Mouse (Mus musculus) frontal cortex, adult (tissue): ENCODE measurements around the gene Jkamp.

Experiments
- ATAC-seq: cut with Nextera tagmentation; 2 replicates; pipeline ENCODE4 v1.9.2; 2017; ENCODE audit warnings: mild to moderate bottlenecking, moderate library complexity, mixed read lengths; ENCODE audit not compliant: low TSS enrichment

Jkamp gene

DNA sequence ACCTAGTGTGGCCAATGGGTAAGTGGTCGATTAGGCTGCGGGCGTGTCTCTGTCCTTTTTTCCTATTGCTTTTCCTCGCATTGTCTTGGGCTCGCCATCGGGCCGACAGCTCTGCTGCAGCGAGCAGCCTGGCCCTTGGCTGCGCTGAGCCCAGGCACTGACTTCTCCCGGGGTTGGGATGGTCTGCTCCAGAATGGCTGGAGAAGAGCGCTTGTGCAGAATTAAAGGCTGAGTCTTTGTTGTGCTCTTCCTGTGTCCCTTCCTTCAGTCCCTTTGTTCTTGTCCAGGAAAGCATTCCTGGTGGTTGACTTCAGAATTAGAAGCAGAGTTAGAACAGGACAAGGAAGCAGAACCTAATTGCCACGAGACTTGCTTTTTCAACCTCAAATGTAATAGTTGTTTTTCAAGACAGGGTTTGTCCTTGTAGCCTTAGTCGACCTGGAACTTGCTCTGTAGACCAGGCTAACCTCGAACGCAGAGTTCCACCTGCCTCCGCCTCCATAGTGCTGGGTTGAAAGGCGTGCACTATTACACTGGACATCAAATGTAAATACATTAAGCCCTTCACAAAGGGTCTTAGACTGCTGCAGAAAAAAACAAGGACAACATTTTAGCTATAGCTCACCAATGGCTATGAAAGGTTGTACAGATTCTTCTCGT, 907 bp downstream of the Jkamp start:
- peak; percentile 50 for ATAC-seq

DNA sequence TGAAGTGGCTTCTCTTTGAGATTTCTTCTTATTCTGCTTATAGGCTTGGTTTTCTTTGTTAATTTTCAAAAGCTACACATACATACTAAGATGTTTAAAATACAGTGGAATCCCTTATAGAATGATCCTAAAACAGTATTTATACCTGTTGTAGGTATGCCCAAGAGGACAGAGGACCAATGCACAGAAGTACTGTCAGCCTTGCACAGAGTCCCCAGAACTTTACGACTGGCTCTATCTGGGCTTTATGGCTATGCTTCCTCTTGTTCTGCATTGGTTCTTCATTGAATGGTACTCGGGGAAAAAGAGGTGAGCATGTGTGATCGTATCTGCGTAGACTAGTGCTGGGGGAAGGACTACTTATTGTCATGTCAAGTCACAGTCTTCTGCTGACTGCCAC, 4.4 kb downstream of the Jkamp start:
- no peak for ATAC-seq

DNA sequence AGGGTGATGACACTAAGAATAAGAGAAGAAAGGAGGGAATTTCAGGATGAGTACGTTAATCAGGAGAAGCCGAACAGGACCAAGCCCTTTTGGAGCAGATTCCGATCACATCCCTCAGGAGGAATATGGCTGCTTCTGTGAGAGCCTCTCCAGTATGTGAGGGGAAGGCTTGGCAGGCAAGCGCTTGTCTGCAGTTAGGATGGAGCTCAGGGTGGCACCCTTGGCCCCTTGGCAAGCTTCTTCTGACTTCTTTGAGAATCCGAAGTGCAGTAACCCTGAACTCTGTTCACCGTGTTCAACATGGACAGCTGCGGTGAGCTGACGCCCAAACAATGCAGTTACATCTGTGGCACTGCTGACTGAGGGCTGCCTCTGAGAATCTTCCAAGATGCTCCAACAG, 11.6 kb downstream of the Jkamp start:
- ATAC-seq: no peak

DNA sequence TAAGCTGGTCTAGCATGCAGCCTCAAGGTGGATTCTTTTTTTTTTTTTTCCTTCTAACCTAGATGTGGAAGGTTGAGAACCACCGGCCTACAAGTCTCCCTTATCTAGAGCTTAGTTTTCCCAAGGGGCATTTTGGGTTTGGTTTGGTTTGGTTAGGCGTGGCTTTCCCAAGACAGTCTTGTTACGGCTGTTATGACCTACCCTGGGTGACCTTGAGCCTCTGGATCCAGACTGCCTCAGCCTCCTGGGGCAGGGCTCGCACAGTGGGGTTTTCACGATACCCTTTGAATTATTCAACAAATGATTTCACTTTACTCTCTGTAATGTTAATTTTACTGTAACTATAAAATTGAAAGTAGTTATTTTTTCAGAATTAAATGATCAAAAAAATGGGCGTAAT, 17.4 kb downstream of the Jkamp start:
- ATAC-seq: no peak

DNA sequence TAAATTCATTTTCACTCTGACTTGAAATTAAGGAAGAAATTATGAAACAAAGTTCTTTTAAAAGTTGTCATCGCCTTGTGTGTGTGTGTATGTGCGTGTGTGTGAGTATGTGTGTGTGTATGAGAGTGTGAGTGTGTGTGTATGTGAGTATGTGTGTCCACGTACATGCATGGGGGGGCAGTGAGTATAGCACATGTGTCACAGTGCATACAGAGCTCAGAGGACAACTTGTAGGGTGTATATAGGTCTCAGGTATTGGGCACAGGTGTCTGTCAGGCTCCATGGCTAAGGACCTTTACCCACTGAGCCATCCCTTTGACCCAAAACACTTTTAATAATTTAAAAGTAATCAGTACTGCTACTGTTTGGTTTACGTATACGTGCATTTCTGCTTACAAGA, 18.6 kb downstream of the Jkamp start:
- ATAC-seq: no peak

DNA sequence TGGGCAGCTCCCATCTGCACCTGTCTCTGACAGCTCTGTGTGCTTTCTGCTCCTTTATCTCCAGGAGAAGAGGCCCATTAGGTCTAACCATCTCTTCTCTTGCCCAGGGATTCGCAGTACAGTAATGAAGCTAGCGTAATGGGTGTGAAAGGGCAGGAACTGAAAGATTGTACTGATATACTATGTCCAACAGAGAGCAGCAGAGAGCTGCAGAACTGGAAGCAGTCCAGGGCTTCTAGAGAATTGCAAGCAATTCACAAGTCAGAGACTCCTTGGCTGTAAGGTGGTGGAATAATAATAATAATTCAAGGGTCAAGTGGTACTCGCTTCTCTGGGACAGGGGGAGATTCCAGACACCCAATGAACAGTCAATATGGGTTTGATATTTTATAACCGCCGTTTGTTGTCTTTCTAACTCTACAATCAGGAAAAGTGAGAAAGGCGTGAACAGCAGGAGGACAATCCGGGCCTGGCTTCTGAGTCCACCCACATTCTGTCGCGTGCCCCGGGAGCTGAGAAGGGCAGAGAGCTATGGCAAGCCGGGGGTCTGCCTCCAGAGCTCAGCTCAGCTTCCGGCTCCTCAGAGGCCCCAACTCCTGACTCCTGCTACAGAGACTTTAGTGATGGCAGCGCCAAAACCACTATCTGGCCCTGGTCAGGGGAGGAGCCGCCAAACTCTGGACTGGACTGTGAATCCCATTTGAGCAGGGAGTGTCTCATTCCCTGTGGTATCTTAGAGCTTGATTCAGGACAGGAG, 19.3 kb downstream of the Jkamp start:
- peak; percentile 88 for ATAC-seq

DNA sequence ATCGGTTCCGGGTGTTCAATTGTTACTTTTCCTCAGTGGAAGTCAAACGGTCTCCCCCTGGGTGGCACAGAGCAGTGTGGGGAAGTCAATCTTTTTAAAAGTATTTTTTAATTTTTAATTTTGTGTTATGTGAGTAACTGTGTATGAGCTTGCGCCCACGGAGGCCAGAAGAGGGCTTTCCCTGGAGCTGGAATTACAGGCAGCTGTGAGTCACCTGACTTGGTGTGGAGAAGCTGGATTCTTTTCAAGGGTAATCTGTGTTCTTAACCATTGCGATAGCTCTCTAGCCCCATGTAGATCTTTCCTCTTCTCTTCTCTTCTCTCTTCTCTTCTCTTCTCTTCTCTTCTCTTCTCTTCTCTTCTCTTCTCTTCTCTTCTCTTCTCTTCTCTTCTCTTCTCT, 29.7 kb downstream of the Jkamp start:
- no peak for ATAC-seq

DNA sequence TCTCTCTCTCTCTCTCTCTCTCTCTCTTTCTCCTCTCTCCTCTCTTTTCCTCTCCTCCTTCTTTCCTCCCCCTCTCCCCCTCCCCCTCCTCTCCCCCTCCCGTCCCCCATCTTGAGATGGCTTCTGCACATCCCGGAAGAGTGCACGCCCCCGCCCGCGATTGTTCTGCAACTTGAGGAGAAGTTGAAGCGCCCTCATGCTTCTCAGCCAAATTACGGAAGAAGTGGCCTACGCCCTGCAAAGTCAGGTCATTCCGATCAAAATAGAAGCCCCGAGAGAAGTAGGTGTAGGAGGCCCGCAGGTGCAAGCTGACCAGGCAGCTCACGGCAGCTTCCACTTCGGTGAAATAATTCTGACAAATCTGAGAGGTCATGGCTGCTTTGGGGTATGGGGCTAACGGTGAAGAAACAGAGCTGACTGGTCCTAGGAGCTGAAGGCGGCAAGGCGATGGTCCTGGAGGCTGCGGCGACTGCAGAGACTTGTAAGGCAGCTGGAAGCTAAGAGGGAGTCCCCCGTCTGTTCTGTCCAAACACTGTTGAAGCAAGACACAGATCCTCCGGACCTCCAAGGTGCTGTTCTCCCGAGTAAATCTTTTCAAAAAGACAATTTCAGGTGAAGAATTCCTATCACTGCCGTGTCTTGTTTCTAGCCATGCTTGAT, 30.4 kb downstream of the Jkamp start:
- ATAC-seq: no peak

DNA sequence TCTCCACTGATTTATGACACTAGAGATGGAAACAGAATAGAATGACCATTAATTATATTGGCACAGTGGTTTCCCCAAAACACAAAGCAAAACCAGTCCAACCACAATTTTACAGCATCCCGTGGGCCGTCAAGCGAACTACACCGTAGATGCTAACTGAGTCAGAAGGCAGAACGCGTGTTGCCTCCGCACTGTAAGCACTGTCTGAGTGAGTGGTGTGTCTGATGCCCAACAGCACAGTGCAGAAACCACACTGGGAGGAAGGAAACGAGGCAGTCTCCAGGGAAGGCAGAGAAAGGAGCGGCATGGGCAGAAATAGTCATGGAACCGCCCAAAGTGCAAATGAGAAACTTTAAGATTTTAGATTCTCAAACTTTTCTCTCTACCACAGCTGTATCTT, 43.8 kb downstream of the Jkamp start:
- ATAC-seq: peak; percentile 84

DNA sequence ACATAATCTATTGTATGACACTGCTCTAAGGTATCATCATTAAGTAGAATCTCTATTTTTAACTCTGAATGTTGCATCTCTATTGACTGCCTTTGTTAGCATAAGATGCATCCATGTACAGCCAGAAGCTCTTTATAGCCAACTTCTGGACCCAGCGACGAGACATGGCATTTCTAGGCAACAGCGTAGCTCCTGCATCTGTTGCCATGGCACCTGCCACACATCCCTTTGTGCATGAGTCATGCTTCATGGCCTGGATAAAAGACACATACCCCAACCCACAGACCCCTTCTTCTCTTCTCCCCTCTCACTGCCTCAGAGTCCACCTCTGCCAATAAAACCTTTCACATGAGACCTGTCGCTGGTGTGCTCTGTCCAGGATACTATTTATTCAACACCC, 65.4 kb downstream of the Jkamp start:
- peak; percentile 72 for ATAC-seq
